Mouse (Mus musculus): Measurements from ENCODE around the gene Asb17.

GRCm38 (mm10) chr3:153826616-153827015 lies 17.4 kb upstream of the Asb17 start:
- TF ChIP-seq CTCF (IDR thresholded peaks at IDR 0.05; ENCODE audit: insufficient read depth, low read depth, low read length) (no peak), POLR2A (IDR thresholded peaks at IDR 0.05; ENCODE audit: insufficient read depth, low read depth, low read length) (no peak)
